Mouse (Mus musculus) cerebellum, adult 2 months (tissue): ENCODE measurements at regions not wholly inside any gene's neighbourhood (a gene's known extent, or its start where the extent isn't known, plus 50 kb on each side); places are given as distances from the start of the nearest gene placed in this dataset.

Experiments used
- CTCF ChIP-seq: fragments of 200-500 bp; IDR thresholded peaks from 2 replicates; pipeline ENCODE4 v1.5.1; 2011; ENCODE audit warnings: low read depth, mild to moderate bottlenecking, control low read depth, low read length, moderate library complexity, borderline replicate concordance; ENCODE audit not compliant: insufficient read depth
- POLR2A ChIP-seq: fragments of 200-500 bp; IDR thresholded peaks from 2 replicates; pipeline ENCODE4 v1.6.1; 2011; ENCODE audit warnings: low read length, control low read depth, borderline replicate concordance; ENCODE audit not compliant: insufficient read depth

GRCm38 (mm10) chr7:73637810-73638125 is 96.1 kb upstream of the Chd2 start:
- no peak for TF ChIP-seq POLR2A
- no peak for TF ChIP-seq CTCF
